Mouse (Mus musculus) small intestine, adult 2 months (tissue): ENCODE data around the gene Anapc5.

ENCODE experiments used
- CTCF ChIP-seq: fragments of 200-500 bp; IDR thresholded peaks from 2 replicates; pipeline ENCODE4 v1.5.1; 2012; ENCODE audit warnings: low read depth, mild to moderate bottlenecking, control low read depth, inconsistent platforms, low read length, moderate library complexity, mixed read lengths; ENCODE audit not compliant: insufficient replicate concordance, insufficient read length; ENCODE audit errors: extremely low read depth
- POLR2A ChIP-seq: fragments of 200-500 bp; IDR thresholded peaks from 2 replicates; pipeline ENCODE4 v1.6.1; 2012; ENCODE audit warnings: low read depth, mild to moderate bottlenecking, control low read depth, inconsistent platforms, low read length, moderate library complexity

DNA sequence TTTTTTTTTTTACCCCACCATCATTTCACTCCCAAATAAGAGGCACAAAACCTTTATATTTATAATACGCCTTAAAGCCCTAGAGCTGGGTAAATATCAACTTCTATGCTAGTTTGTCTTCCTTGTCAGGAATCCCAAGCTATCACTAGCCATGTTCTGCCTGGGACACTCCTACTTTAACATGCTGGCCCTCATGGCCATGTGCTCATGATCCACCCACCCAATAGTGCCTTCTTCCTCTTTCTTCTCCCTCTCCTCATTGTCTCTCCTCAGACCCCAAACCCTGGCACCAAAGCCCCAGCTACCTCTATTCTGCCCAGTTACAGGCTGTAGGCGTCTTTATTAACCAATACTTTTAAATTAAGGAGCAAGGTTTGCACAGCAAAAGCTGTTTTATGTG lies 20.0 kb upstream of the Anapc5 start:
- no peak for TF ChIP-seq CTCF
- TF ChIP-seq POLR2A = no peak
